Mouse (Mus musculus) mature B cell (primary cell): ENCODE data around the gene Efcab5.
"Not testable (repeated sequence)": the region's sequence is repeated elsewhere in the genome, so short reads cannot be mapped to it uniquely, and the experiment has no call there.

ENCODE experiments used
- in situ Hi-C: fragments of 300-500 bp; cut with MboI; formaldehyde crosslinking; loops from 2 replicates; pipeline ENCODE4 v1.14.3; 2019

The Efcab5 gene

DNA sequence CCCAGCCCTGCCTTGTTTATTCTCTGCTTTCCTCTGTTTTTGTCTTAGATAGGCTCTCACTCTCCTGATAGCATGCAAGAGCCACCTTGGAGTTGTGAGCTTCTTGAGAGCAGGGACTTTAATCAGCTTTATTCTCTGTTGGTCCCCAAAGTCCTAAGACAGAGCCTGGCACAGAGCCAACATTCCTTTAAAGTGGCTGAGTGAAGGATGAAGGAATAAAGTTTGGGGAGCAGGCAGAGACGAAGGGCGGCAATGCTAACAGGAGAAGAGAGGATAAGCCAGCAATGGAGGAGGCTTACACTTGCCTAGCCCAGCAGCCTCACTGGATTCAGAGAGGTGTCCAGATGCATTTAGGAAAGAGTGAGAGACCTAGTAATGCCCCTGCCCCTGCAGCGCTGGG is 92.2 kb downstream of the Efcab5 start:
- in situ Hi-C loops = loop anchor here (10.0 kb wide), 1 partner anchor 348 kb away; no protein-coding TSS in a partner anchor

DNA sequence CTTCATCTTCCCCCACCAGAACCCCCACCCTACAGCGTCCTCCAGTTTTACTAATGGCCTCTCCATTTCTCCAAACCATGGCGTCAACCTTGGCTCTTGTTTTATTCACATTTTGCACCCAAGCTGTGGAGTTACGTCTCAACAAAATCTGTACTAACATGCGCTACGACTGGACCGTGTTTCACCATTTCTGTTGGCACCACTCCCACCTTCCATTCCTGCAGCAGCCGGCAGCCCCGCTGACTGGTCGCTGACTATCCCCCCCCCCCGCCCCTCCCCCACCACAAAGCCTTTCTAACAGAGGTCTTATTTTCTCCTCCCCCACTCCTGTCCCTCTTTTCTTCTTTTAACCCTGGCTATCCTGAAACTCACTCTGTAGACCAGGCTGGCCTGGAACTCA is 93.6 kb downstream of the Efcab5 start:
- in situ Hi-C loops = loop anchor here (10.0 kb wide), 1 partner anchor 350 kb away; no protein-coding TSS in a partner anchor

DNA sequence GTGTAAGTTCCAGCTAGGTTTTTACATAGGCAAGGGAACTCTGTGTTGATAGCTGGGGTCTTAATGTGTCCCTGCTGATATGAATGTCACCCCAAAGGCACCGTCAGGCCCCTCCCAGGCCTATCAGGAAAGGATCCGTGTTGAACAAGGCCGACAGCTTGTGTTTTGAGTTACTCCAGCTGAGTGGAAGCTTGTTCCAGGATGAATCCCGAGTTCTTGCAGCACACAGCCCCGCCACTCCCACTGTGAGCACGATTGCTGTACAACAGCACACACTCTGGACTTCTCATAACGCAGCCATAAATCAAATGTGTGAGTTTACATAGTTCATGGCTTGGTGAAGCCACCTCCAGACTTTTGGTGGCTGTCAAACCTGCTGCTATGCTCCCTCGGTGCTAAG is 94.6 kb downstream of the Efcab5 start:
- in situ Hi-C loops = loop anchor here (10.0 kb wide), 1 partner anchor 351 kb away; no protein-coding TSS in a partner anchor

DNA sequence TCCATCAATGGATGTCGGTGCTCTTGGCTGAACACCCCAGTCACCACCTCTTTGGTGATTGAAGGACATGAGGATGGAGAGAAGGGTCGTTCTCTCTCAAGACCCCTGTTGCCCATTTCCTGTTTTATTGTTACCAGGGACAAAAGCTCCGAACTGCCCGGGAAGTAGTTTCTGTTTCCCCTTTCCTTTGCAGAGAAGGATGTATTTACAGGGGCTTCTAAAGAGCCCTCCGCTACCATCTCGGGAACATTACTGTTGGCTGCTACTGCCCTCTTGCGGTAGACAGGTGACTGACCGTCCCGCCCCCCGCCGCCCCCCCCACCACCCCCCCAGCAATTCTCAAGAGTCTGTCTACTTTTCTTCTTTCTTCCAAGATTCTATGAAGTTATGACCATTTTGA is 95.6 kb downstream of the Efcab5 start:
- in situ Hi-C loops = loop anchor here (10.0 kb wide), 1 partner anchor 352 kb away; no protein-coding TSS in a partner anchor

DNA sequence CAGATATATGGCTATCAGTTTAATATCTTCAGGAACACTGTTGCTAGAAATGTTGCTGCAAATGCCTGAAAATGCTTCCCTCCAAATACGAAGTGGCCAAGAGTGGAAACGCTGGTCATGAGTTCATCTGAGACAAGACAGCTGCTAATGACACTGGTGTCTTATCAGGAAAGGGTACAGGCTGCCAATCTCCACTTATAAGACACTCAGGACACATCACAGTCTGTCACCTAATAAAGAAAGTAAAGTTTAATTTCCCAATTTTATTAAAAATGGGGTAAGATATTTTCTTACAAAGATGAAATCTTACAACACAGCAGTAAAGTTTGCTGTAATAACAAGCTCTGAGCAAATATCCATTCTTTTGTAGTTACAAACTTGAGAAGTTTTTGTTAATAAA is 99.6 kb downstream of the Efcab5 start:
- in situ Hi-C loops = no loop called here

DNA sequence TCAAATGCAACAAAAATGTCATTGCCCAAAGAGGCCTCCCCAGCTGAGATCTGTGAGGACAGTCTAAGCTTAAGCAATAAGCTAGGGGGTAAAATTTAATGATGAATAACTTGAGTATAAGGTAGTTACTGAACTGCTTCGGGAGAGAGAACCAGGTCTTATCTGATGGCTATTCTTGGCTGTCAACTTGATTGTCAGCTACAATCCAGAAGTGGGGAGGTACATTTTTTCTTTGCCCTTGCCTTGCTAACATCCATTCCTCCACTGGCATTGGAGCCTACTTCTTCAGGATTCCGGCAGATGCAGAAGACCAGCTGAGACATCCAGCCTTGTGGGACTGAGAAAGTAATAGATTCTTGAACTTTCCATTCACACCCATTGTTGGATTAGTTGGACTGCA is 101.8 kb downstream of the Efcab5 start:
- in situ Hi-C loops = no loop called here

DNA sequence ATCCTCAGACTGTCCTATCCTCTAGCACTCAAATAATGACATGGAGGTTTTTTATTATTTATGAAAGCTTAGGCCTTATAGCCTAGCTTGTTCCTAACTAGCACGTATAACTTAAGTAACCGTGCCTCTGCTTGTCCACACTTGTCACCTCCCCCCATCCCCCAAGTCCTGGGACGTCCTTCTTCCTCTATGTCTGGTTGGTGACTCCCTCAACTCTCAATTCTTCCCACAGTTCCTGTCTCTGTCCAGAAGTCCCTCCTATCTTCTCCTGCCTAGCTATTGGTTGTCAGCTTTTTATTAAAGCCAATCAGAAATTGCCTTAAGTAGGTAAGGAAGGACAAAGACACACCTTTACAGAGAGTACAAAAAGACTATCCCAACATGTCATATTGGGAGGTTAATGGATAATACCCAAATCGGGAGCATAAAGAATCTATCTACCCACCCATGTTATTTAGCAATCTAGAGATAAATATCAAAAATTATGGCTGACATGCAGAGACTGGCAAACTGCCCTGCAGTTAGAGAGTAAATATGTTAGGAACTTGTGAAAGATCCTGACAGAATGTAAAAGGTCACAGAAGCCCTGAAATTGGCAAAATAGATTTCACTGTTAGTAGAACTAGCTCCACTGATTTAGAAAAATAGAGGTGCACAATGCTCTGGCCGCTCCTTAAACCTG is 104.6 kb downstream of the Efcab5 start:
- in situ Hi-C loops = no loop called here

DNA sequence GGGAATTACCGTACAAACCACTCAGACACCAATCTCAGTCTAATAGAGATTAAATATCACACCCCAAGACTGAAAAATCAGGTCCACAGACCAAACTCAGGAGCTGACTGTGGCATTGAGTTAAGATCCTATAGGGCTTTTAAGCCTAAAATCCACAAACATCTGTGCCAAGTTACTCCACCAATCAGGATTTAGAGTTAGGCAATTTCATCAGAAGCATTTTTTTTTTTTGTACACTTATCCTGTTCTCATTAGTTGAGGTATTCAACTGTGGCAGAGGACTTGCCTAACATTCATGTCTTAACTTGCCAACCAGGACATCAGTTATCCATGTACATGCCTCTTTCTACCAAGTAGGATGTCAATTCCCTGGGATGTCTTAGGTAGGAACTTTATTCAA is 109.4 kb downstream of the Efcab5 start:
- in situ Hi-C loops = no loop called here

DNA sequence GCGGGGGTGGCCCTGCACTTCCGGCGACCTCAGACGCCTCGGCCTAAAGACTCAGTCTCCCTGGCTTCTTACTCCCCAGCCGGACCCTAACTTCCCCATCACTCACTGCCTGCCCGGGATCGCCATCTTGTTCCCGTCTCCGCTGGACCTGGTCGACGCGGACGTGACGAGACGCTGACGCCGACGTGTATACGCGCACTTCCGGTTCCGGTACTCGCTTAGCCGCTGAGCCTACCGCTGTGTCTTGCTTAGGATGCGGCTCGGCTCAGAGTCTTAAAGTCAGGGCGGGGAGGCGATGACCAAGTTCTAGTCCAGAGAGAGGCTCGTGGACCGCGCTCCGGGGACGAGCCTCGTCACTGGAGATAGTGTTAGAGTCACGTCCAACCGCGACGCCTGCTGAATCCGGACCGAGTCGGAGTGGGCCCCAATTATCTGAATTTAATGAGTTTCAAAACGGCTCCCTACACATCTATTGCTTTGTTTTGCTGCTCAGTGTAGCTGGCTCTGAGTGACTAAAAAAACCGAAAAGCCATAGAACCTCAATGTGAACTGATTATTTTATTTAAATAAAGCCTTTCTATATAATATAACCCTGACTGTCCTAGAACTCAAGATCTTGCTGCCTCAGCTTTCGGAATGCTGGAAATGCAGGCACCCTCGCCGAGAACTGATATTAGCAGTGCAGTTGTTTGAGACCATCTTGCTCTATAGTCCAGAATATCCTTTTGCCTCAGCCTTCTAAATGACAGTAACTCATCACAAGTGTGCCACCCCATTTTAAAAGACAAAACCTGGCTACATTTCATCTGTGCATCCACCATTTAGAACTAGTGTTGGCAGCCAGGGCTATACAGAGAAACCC is 110.3 kb downstream of the Efcab5 start, which contains the start of gene Nsrp1:
TSS of gene Nsrp1 (minus strand) at position 163 of the 862 bp plus-strand sequence.
- in situ Hi-C loops = no loop called here

DNA sequence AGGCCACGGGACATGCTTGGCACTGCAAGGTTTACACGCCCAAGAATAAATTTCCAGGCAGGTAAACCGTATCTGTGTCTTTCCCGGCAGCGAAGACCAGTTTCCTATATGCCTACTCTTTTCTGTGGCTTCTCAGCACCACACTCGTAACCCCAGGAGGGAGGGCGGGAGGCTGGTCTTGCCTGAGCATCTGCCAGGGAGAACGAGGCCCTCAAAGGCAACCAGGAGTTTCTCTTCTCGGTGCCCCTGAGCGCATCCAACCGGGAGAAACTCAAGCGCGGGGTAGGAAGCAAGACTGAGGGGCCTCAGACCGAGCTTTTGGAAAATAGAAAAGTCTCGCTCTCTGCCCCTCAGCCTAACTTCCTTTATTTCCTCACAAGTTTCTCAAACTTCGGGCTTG is 111.0 kb downstream of the Efcab5 start:
- in situ Hi-C loops = no loop called here

DNA sequence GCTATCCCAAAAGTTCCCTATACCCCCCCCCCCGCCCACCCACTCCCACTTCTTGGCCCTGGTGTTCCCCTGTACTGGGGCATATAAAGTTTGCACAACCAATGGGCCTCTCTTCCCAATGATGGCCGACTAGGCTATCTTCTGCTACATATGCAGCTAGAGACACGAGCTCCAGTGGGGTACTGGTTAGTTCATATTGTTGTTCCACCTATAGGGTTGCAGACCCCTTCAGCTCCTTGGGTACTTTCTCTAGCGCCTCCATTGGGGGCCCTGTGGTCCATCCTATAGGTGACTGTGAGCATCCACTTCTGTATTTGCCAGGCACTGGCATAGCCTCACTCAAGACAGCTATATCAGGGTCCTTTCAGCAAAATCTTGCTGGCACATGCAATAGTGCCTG is 111.4 kb downstream of the Efcab5 start:
- in situ Hi-C loops = not testable (repeated sequence)

DNA sequence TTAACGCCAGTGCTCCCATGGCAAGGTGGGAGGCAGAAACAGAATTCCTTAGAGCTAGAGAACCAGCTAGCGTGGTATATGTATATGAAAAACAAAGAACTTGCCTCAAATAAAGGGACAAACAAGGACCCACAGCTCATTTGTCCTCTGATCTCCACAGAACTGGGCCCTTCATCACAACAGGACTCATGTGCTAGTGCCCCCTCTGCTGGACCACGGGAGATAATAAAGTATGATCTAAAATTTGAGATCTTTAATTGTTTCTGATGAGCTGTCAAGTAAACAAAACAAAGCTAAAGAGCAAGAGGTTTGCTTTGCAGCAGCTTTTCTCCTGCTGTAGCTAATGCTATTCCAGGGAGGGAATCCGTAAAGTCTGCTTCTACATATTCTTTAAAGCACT is 118.0 kb downstream of the Efcab5 start:
- in situ Hi-C loops = no loop called here

DNA sequence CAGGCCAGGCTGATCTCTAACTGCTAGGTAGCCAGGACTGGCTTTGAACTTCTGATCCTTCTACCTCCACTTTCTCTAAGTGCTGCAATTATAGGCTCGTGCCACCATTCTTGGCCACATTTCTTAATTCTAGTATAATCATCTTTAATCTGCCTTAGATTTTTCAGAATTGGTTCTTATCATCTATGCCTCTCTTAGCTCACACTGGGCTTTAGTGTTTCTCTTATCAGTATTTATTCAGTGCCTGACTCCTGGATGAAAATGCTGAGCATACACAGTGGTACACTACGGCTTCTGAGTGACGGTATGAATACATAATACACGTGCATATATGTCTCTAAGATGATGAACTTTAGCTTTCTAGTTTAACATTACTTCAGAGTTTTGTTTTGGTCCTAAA is 119.9 kb downstream of the Efcab5 start:
- in situ Hi-C loops = no loop called here

DNA sequence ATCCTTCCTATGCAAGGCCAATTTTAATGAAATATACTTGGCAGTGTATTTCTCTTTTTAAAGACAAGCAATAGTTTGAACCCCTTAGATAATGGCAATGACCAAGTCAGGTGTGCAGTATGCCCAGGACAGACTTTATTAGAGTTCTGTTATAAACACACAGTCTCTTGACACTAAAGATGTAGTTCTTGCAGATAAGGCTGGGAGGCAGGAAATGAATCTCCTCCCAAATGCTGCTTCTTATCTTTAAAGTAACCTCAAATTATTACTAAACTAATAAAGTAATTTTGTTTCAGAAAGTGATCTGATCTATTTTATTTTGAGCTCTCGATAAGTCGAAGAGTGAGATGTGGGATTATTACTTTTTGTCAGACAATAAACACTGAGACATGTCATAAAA is 125.4 kb downstream of the Efcab5 start:
- in situ Hi-C loops = no loop called here

DNA sequence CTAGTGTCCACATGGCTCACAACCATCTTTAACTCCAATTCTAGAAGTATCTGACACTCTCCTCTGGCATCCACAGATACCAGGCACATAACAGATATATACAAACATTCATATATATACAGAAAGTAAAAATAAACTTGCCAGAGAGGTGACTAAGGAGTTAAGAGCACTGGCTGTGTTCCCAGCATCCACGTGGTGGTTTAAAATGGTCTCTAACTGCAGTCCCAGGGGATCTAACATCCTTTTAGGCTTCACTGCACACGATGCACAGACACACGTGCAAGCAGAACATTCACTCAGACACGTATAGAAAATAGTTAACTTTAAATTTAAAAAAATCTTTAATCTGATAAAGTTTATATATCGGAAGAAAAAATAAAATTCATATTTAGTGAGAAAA is 126.8 kb downstream of the Efcab5 start:
- in situ Hi-C loops = no loop called here

DNA sequence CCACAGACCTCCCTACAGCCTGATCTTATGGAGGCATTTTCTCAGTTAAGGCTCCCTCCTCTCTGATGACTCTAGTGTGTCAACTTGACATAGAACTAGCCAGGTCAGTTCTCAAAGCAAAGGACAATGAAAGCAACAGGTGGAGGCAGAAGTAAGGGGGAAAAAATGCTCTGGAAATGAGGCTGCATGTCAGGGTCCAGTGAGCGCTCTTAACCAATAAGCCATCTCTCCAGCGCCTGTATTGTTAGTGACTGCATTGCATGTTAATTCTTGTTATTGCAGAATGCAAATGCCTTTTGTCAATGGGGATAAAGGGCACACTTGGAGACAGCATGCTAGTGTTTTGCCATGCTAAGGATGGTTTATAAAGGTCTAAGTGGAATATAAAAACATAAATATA is 146.0 kb downstream of the Efcab5 start:
- in situ Hi-C loops = no loop called here

DNA sequence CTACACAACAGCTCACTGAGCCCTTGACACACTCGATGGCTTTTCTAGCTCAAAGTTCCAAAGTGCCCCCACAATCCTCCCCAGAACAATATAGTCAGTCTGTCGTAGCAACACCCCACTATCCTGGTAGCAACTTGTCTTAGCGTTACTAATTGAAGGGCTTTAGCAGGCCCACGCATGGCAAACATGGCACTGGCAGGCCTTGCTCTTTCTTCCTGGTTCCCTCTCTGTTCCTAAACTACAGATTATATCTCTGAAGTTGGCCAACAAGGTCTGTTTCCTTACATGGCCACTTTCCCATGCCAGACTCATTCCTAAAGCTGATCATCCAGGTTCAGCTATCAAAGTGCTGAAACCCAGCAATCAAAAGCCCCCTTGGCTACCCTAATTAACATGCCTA is 146.9 kb downstream of the Efcab5 start:
- in situ Hi-C loops = no loop called here
